Mouse (Mus musculus): ENCODE measurements around the gene Olfr206. TPM values are rescaled to one million over a fixed set of nuclear protein-coding genes. Genes with fewer than 3 reads are reported as not detected.

Gene Olfr206
- not detected for polyA plus RNA-seq (2014; fragmentation: Illumina TruSeq; extraction: RNeasy Lipid Tissue Mini Kit (QIAGEN cat#74804); ENCODE audit: insufficient read depth, low read depth, low replicate concordance)

DNA sequence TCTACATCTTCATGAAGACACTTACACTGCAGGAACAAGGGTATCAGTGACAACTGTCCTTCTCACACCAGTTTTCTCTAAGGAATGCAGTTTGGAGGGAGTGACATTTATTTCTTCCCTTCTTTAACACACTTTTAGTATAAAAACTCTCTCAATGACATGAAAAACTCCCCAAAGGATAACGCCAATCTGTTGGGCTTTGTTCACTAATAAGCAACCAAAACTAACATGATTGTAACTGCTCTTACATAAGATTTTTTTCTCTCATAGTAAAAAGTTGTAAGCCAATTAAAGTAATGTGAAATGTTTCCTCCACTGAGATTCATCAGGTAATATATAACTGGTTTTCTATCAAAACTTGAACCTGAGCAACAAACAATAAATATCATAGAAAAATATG is at the start of gene Olfr206:
Gene Olfr206, minus strand, starts transcription at position 101 of the 400 bp plus-strand sequence.

DNA sequence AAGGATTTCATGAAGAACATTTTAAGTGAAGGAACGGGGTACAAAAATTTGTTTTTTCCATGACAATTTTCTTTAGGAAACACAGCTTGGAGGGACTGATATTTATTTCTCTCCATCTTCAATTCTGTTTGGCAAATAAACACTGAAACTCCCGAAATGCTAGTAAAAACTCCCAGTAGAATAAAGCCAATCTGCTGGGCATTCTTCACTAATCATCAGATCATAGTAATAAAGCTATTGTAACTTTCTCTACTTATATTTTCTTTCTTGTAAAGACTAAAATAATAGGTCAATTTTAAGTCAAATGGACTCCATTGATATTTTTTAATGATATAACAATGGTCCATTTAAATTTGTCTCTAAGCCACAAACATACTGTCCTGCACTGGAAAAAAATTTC is 14.8 kb upstream of the Olfr206 start, which contains the start of gene Olfr209:
Gene Olfr209, minus strand, starts transcription at position 101 of the 400 bp plus-strand sequence.

DNA sequence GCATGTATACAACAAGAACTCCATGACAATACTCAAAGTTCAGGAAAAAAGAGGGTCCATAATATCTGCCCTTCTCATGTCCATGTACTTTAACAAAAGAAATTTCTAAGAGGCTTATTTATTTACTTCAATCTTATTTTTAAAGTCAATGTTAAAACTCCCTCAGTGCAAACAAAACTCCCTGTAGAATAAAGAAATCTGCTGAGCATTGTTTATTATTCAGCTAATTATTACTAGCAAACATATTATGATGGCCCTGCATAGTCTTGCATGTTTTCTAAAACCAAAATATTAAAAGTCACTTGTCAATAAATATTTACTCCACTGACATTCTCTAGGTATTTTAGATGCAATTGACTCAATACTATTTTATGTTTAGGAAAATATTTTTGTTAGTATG is 18.0 kb downstream of the Olfr206 start, which contains the start of gene Olfr205:
Gene Olfr205, minus strand, starts transcription at position 101 of the 400 bp plus-strand sequence.

DNA sequence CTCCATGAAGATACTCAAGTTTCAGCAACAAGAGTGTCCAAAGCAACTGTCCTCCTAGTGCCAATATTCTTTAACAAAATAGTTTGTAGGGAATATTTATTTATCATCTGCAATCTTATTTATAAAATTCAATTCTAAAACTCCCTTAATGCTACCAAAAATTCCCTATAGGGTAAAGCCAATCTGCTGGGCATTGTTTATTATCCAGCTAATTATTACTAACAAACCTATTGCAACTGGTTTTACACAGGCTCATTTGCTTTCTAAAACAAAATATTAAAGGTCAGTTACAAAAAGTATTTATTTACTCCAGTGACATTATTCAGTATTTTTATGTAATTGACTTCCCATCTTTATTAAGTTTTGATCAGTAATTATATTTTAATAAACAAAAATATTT is 30.9 kb downstream of the Olfr206 start, which contains the start of gene Olfr204:
Gene Olfr204, minus strand, starts transcription at position 101 of the 400 bp plus-strand sequence.

DNA sequence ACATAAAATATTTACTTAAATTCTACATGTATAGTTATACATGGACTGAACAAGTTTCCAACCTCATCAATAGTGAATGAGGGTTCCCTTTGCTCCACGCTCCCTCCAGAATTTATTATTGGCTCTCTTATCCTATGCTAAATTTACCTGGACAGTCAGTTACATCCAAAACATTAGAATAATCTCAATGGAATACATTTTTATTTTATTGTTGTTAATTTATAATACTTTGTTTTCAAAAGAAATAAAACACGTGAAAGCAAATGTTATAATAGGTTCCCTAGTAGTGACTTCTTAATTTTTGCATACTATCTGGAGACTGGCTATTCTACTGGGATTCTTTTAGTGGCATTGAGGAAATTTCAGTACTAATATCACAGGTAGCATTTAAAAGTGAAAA is 50.5 kb downstream of the Olfr206 start, which contains the start of gene Olfr203:
Gene Olfr203, plus strand, starts transcription at position 301 of the 400 bp plus-strand sequence.

Other genes starting within 250 kb of the Olfr206 start
- not detected for gene Olfr193, start 237.4 kb downstream of the Olfr206 start, polyA plus RNA-seq (2014; fragmentation: Illumina TruSeq; extraction: RNeasy Lipid Tissue Mini Kit (QIAGEN cat#74804); ENCODE audit: insufficient read depth, low read depth, low replicate concordance)
- not detected for gene Olfr194, start 228.2 kb downstream of the Olfr206 start, polyA plus RNA-seq (2014; fragmentation: Illumina TruSeq; extraction: RNeasy Lipid Tissue Mini Kit (QIAGEN cat#74804); ENCODE audit: insufficient read depth, low read depth, low replicate concordance)
- not detected for gene Olfr195, start 202.2 kb downstream of the Olfr206 start, polyA plus RNA-seq (2014; fragmentation: Illumina TruSeq; extraction: RNeasy Lipid Tissue Mini Kit (QIAGEN cat#74804); ENCODE audit: insufficient read depth, low read depth, low replicate concordance)
- not detected for gene Olfr196, start 178.8 kb downstream of the Olfr206 start, polyA plus RNA-seq (2014; fragmentation: Illumina TruSeq; extraction: RNeasy Lipid Tissue Mini Kit (QIAGEN cat#74804); ENCODE audit: insufficient read depth, low read depth, low replicate concordance)
- gene Olfr198, start 145.7 kb downstream of the Olfr206 start, polyA plus RNA-seq (2014; fragmentation: Illumina TruSeq; extraction: RNeasy Lipid Tissue Mini Kit (QIAGEN cat#74804); ENCODE audit: insufficient read depth, low read depth, low replicate concordance), result not detected
- gene Olfr199, start 129.5 kb downstream of the Olfr206 start, polyA plus RNA-seq (2014; fragmentation: Illumina TruSeq; extraction: RNeasy Lipid Tissue Mini Kit (QIAGEN cat#74804); ENCODE audit: insufficient read depth, low read depth, low replicate concordance), result not detected
- not detected for gene Olfr201, start 76.6 kb downstream of the Olfr206 start, polyA plus RNA-seq (2014; fragmentation: Illumina TruSeq; extraction: RNeasy Lipid Tissue Mini Kit (QIAGEN cat#74804); ENCODE audit: insufficient read depth, low read depth, low replicate concordance)
- gene Olfr202, start 62.5 kb downstream of the Olfr206 start, polyA plus RNA-seq (2014; fragmentation: Illumina TruSeq; extraction: RNeasy Lipid Tissue Mini Kit (QIAGEN cat#74804); ENCODE audit: insufficient read depth, low read depth, low replicate concordance), result not detected
- gene Olfr203, start 50.4 kb downstream of the Olfr206 start, polyA plus RNA-seq (2014; fragmentation: Illumina TruSeq; extraction: RNeasy Lipid Tissue Mini Kit (QIAGEN cat#74804); ENCODE audit: insufficient read depth, low read depth, low replicate concordance), result not detected
- gene Olfr204, start 31.0 kb downstream of the Olfr206 start, polyA plus RNA-seq (2014; fragmentation: Illumina TruSeq; extraction: RNeasy Lipid Tissue Mini Kit (QIAGEN cat#74804); ENCODE audit: insufficient read depth, low read depth, low replicate concordance), result not detected
- gene Olfr205, start 18.1 kb downstream of the Olfr206 start, polyA plus RNA-seq (2014; fragmentation: Illumina TruSeq; extraction: RNeasy Lipid Tissue Mini Kit (QIAGEN cat#74804); ENCODE audit: insufficient read depth, low read depth, low replicate concordance), result not detected
- not detected for gene Olfr209, start 14.7 kb upstream of the Olfr206 start, polyA plus RNA-seq (2014; fragmentation: Illumina TruSeq; extraction: RNeasy Lipid Tissue Mini Kit (QIAGEN cat#74804); ENCODE audit: insufficient read depth, low read depth, low replicate concordance)
- not detected for gene Gabrr3, start 58.1 kb upstream of the Olfr206 start, polyA plus RNA-seq (2014; fragmentation: Illumina TruSeq; extraction: RNeasy Lipid Tissue Mini Kit (QIAGEN cat#74804); ENCODE audit: insufficient read depth, low read depth, low replicate concordance)
- gene Riox2, start 122.5 kb upstream of the Olfr206 start, polyA plus RNA-seq (2014; fragmentation: Illumina TruSeq; extraction: RNeasy Lipid Tissue Mini Kit (QIAGEN cat#74804); ENCODE audit: insufficient read depth, low read depth, low replicate concordance), result 10.7 TPM

Data from lung, adult 10 weeks (tissue).